Mouse (Mus musculus) bone marrow, adult 2 months (tissue): ENCODE measurements around the gene Pla2g5.

ENCODE experiments used
- CTCF ChIP-seq: fragments of 200-500 bp; IDR thresholded peaks from 2 replicates; pipeline ENCODE4 v1.5.1; 2011; ENCODE audit warnings: low read length, control low read depth; ENCODE audit not compliant: control insufficient read depth, insufficient read depth
- POLR2A ChIP-seq: fragments of 200-500 bp; IDR thresholded peaks from 2 replicates; pipeline ENCODE4 v1.6.1; 2011; ENCODE audit warnings: low read depth, mild to moderate bottlenecking, control low read depth, low read length, borderline replicate concordance; ENCODE audit not compliant: control insufficient read depth

DNA sequence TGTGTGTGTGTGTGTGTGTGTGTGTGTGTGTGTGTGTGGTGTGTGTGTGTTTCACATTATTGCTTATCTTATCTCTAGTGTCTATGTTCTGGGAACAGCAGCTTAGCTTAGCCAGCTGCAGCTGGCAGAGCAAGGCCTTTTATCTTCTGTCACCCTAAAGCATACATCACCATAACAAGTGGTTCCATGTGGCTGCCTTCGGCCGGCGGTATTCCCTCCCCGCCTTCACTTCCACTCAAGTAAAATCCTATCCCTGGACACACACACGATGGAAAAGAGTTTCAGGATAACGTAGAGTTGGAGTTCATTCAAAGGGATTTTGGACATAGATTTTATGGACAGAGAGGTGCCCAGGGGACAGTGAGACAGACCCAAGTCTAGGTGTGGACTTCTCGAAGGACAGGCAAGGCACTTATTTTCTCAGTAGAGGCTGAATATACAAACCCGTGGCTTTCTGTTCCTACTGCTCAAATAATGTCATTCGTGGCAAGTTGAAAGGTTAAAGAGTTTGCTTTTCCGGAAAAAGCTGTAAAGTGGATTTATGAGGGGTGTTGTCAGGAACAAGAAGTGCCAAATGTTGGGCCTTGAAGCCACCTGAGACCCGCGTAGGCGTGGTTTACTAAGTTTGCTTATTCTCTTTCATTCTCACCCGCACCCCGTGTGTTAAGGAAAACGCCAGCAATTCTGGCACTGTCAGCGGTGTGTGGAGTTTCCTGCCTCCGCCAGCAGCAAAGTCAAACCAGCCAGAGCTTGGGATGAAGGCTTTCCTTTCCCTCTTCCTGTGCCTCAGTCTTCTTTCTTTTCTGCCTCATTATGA lies 37.3 kb downstream of the Pla2g5 start:
- TF ChIP-seq POLR2A, result no peak
- TF ChIP-seq CTCF, result no peak
